Mouse (Mus musculus) small intestine, adult 2 months (tissue): ENCODE measurements at regions not wholly inside any gene's neighbourhood (a gene's known extent, or its start where the extent isn't known, plus 50 kb on each side); places are given as distances from the start of the nearest gene placed in this dataset.

Experiments used
- H3K27ac ChIP-seq: fragments of 200-500 bp; 2 replicates; pipeline ENCODE4 v1.5.1; 2012; ENCODE audit warnings: low read depth, low read length, control low read depth, inconsistent platforms; ENCODE audit not compliant: insufficient read depth
- H3K27me3 ChIP-seq: fragments of 200-500 bp; 2 replicates; pipeline ENCODE4 v1.6.1; 2012; ENCODE audit warnings: mild to moderate bottlenecking, moderate library complexity, low read length, inconsistent platforms; ENCODE audit not compliant: control insufficient read depth, insufficient read depth
- H3K36me3 ChIP-seq: fragments of 200-500 bp; 2 replicates; pipeline ENCODE4 v1.6.1; 2012; ENCODE audit warnings: mild to moderate bottlenecking, low read length, control low read depth, inconsistent platforms; ENCODE audit not compliant: control insufficient read depth, insufficient read depth
- H3K4me1 ChIP-seq: fragments of 200-500 bp; 2 replicates; pipeline ENCODE4 v1.6.1; 2012; ENCODE audit warnings: low read length, inconsistent platforms, mixed read lengths; ENCODE audit not compliant: control insufficient read depth, insufficient read depth, insufficient read length
- H3K4me3 ChIP-seq: fragments of 200-500 bp; 2 replicates; pipeline ENCODE4 v1.5.1; 2012; ENCODE audit warnings: low read depth, mild to moderate bottlenecking, control low read depth, inconsistent platforms, low read length, moderate library complexity
- CTCF ChIP-seq: fragments of 200-500 bp; IDR thresholded peaks from 2 replicates; pipeline ENCODE4 v1.5.1; 2012; ENCODE audit warnings: low read depth, mild to moderate bottlenecking, control low read depth, inconsistent platforms, low read length, moderate library complexity, mixed read lengths; ENCODE audit not compliant: insufficient replicate concordance, insufficient read length; ENCODE audit errors: extremely low read depth
- POLR2A ChIP-seq: fragments of 200-500 bp; IDR thresholded peaks from 2 replicates; pipeline ENCODE4 v1.6.1; 2012; ENCODE audit warnings: low read depth, mild to moderate bottlenecking, control low read depth, inconsistent platforms, low read length, moderate library complexity
- WGBS: fragments of 180-500 bp; shearing (Covaris S2); methylation state at CpG from one replicate; pipeline ENCODE4 v1.1.7; 2018; 5-methylcytosine and 5-hydroxymethylcytosine counted together

DNA sequence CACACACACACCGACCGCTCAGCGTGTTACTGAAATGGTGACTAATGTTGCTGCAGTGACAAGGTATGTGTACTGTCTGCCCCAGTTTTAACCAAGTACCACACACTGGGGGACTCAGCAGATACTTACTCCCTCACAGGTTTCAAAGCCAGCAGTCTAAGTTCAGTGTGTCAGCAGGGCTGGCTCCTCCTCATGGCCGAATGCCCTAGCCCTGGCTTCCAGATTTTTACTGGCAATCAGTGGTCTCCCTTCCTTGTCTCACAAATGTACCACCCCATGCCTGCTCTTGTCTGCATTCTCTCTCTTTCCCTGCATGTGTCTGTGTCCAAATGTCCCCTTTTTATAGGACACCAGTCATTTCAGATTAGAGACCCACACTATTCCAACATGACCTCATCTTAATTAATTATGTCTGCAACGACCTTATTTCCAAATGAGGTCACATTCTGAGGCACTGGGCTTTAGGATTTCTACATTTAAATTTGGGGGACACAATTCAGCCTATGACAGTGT, 114.7 kb downstream of the Uri1 start:
- 74% methylated on average over 5 of the region's 5 CpGs for WGBS
- no peak overlapping the region for H3K27ac ChIP-seq
- H3K36me3 ChIP-seq: no peaks in the 10 kb centered on the region
- no peak for TF ChIP-seq POLR2A
- no peaks in the 10 kb centered on the region for H3K27me3 ChIP-seq
- no peaks in the 10 kb centered on the region for H3K4me1 ChIP-seq
- no peak overlapping the region for H3K4me3 ChIP-seq

DNA sequence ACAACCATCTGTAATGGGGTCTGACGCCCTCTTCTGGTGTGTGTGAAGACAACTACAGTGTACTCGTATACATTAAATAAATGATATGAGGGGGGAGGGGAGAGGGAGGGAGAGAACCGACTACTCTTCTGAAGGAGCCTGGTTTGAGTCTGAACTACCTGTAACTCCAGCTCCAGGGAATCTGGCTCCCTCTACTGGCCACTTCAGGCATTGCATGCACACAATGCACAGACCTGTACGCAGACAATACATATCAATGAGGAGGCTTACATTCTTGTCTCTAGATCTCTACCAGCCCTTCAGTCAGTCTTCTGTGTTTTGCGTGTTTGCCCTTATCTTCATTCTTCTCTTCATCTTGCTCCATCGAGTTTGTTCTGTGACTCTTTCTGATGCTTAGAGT, 120.4 kb upstream of the Zfp536 start:
- Histone ChIP-seq H3K36me3 (no peaks in the 10 kb centered on the region), H3K4me3 (no peak overlapping the region), H3K4me1 (no peaks in the 10 kb centered on the region), H3K27me3 (no peaks in the 10 kb centered on the region), H3K27ac (no peak overlapping the region)
- TF ChIP-seq CTCF (peak; percentile 28; the same call in 1 of the 2 replicates), POLR2A (no peak)
- WGBS: 81% methylated on average over 6 of the region's 6 CpGs

DNA sequence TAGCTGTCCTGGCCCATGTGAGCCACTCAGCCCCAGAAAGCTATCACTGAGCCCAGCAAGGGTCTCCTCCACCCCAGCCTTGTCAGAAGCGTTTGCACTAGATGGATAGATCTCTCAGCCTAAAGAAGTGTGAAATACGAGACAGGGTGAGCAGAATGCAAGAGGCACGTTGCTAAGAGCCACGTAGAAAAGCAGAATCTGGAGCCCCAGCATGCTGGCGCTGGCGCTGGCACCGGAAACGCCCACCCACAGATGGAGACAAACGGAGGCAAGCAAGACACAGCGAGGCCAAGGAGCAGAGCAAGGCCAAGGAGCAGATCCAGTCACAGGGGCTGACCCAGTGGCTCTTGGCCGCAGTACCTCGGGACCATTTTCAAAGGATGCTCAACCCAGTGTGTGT, 100.9 kb upstream of the Zfp536 start:
- Histone ChIP-seq H3K4me1 (no peaks in the 10 kb centered on the region), H3K36me3 (no peaks in the 10 kb centered on the region), H3K4me3 (no peak overlapping the region), H3K27me3 (no peaks in the 10 kb centered on the region), H3K27ac (no peak overlapping the region)
- no peak for TF ChIP-seq CTCF
- no peak for TF ChIP-seq POLR2A
- WGBS: 72% methylated on average over 12 of the region's 12 CpGs

DNA sequence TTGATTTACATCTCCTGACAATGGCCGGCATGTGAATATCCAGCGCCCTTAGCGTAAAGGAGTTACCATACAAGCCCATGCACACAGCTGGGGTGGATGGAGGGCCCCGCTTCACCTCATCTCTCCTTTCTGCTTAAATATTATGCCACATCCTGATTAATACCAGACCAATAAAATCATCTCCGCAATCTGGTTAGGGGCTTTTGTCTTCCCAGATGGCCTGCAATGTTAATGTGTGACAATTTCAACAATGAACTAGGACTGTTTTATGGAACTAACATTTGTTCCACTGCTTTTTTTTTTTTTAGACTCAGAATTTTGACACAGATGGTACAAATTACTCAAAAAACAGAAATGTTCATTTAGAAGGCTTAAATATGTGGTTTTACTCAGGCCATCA, 97.5 kb upstream of the Zfp536 start:
- H3K4me3 ChIP-seq: no peak overlapping the region
- TF ChIP-seq CTCF (no peak), POLR2A (no peak)

GRCm38 (mm10) chr7:37866468-37866867, 93.0 kb upstream of the Zfp536 start:
- Histone ChIP-seq H3K4me1 (no peaks in the 10 kb centered on the region), H3K4me3 (no peak overlapping the region), H3K36me3 (no peaks in the 10 kb centered on the region), H3K27ac (no peak overlapping the region), H3K27me3 (no peaks in the 10 kb centered on the region)
- TF ChIP-seq CTCF (no peak), POLR2A (no peak)
- 45% methylated on average over 1 of the region's 1 CpGs for WGBS

More for the DNA sequence above, 97.5 kb upstream of the Zfp536 start:
- H3K27ac ChIP-seq: no peak overlapping the region
- H3K4me1 ChIP-seq: no peaks in the 10 kb centered on the region
- H3K36me3 ChIP-seq: no peaks in the 10 kb centered on the region
- no peaks in the 10 kb centered on the region for H3K27me3 ChIP-seq
- 85% methylated on average over 5 of the region's 5 CpGs for WGBS

- H3K4me3 ChIP-seq: no peak overlapping the region
- no peaks in the 10 kb centered on the region for H3K36me3 ChIP-seq
- H3K27me3 ChIP-seq: no peaks in the 10 kb centered on the region
- H3K27ac ChIP-seq: no peak overlapping the region
- TF ChIP-seq CTCF: no peak
- TF ChIP-seq POLR2A: no peak
- H3K4me1 ChIP-seq: no peaks in the 10 kb centered on the region
- 58% methylated on average over 5 of the region's 5 CpGs for WGBS
These were observed 78.0 kb upstream of the Zfp536 start for GRCm38 (mm10) chr7:37851471-37851870.

DNA sequence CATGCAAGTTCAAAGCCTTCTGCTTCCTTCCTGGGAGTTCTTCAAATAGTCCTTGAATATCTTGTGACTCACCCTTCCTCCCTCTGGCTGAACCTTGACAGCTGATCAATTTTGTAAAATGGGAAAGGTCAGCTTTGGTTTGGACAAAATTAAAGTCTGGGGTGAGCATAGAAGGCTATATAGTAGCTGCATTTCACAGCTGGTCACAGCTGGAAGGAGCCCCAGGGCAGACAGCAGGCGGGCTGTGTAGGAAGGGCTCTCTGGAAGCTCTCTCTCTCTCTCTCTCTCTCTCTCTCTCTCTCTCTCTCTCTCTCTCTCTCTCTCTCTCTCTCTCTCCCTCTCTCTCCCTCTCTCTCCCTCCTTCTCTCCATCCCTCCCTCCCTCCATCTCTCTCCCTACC, 71.8 kb upstream of the Zfp536 start:
- Histone ChIP-seq H3K36me3 (no peaks in the 10 kb centered on the region), H3K27me3 (no peaks in the 10 kb centered on the region), H3K4me3 (no peak overlapping the region), H3K4me1 (no peaks in the 10 kb centered on the region), H3K27ac (no peak overlapping the region)
- 30% methylated on average over 1 of the region's 1 CpGs for WGBS
- TF ChIP-seq POLR2A (no peak), CTCF (no peak)
